Mouse (Mus musculus) erythroid progenitor cell, adult 5-6 weeks (primary cell): Measurements from ENCODE around the gene Casp8ap2. TPM values are rescaled to one million over a fixed set of nuclear protein-coding genes. Genes with fewer than 3 reads are reported as not detected.

Experiments used
- ATAC-seq: replicated peaks from 2 replicates; pipeline ENCODE4 v1.8.0; 2016; ENCODE audit warnings: moderate number of reproducible peaks, mild to moderate bottlenecking, moderate TSS enrichment, inconsistent platforms; ENCODE audit not compliant: poor library complexity, low FRiP score, severe bottlenecking
- total RNA-seq, 2 experiments: library from RNA; stranded (forward) in 1 of 2; stranded (reverse) in 1 of 2; fragments of 150-400 nt in 1 of 2; fragments of 186-747, 209-891 nt in 1 of 2; gene quantifications; 2 replicates each; pipeline versions ENCODE4 v1.2.3 to v1.2.4; 2015 to 2017; ENCODE audit warnings: low replicate concordance in 2 of 2

Casp8ap2 gene
- 50.3 and 51.9 TPM in 2 replicates for total RNA-seq (2015; ENCODE audit: low replicate concordance)
- 34.3 and 62.1 TPM in 2 replicates for total RNA-seq (2017; ENCODE audit: low replicate concordance)

DNA sequence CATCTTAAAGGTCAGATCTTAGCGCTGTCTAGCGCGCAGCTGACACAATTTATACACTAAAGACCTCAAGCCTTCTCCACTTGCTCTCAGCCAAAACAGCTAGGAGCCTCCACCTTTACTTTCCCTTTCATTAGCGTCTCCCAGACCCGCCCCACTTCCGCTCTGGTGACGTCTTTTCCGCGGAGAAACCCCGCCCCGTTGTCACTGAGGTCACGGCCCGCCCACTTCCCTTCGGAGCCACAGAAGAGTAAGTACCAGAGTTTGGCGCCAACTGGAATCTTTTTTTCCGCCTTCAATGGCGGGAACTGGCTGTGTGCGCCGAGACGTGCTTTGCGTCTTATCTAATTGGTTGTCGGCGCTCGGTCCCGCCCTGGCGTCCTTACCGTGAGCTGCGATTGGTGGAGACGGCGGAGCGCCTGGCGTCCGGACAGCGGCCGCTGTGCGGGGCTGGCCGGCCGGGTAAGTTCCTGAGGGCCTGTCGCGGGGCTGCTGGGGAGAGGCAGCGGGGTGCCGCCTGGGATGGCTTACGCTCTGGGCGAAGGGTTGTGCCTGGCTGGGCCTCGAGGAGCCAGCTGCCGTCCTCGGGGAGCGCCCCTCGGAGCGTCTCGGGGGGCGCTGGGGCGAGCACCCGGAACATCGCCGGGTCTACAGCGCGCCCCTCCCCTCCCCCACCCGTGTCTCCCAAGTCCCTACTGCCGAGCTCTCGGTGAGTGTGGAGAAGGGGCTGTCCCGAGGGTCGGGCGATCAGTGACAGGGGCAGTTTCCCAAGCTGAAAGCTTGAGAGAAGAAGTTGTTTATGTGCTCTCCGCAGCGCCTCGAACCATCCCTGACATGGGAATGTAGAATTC is at the start of gene Casp8ap2:
Gene Casp8ap2 (plus strand): TSS at position 418 of the 848 bp plus-strand sequence.
- peak; percentile 99 for ATAC-seq

DNA sequence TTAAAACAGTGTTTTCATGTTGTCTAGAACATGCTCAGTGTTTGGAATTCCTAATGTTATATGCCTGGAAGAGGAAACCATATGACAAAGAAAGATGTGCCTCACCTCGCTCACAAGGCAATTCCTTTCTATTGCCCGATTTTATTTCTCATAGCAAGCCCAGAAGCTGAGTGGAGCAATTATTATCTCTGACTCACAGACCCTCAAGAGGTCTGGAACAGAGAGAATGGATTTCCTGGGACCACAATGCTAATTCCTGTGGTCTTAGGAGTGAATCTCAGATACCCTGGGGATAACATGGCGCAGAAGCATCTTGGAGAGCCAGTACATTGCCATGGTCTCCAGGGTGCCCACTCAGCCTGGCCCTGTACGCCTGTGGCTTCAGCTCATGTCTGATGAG is 46.2 kb upstream of the Casp8ap2 start:
- no peak for ATAC-seq

- no peak for ATAC-seq
Measured at GRCm38 (mm10) chr4:32569995-32570938, 45.0 kb upstream of the Casp8ap2 start.

DNA sequence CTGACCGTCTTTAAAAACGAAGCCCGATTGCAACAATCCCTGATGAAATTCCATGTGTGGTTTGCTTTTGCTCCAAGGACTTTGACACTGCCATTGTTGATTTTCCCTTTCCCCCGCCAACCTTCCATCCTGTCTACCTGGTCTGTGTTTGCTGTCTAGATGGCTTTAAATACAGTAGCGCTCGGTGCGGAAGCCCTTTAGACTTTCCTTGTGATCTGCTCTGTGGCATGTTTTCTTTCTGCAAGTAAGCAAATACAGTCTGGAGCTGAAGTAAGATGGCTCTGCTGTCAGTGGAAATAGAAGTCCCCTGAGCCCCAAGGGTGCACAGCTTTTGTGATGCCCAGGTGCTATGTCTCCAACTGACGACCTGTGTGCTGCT is 44.3 kb upstream of the Casp8ap2 start:
- no peak for ATAC-seq

GRCm38 (mm10) chr4:32571441-32571840 is 43.8 kb upstream of the Casp8ap2 start:
- ATAC-seq, result no peak

DNA sequence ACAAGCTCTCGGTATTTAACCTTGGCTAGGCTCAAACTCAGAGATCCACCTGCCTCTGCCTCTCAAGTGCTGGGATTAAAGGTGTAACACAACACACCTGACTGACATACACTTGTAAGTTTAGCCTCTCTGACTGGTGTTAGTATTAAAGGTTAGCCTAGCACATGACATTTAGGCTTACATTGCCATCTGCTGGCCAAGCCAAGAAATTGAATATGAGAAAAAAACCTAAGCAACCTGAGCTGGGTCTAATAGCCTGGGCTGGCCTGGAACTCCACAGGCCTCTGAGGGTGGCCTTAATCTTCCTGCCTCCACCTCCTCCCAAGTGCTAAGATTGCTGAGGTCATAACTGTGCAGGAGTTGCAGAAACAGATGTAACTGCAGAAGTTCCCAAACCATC is 43.1 kb upstream of the Casp8ap2 start:
- no peak for ATAC-seq

GRCm38 (mm10) chr4:32573586-32573985 is 41.7 kb upstream of the Casp8ap2 start:
- ATAC-seq, result no peak

DNA sequence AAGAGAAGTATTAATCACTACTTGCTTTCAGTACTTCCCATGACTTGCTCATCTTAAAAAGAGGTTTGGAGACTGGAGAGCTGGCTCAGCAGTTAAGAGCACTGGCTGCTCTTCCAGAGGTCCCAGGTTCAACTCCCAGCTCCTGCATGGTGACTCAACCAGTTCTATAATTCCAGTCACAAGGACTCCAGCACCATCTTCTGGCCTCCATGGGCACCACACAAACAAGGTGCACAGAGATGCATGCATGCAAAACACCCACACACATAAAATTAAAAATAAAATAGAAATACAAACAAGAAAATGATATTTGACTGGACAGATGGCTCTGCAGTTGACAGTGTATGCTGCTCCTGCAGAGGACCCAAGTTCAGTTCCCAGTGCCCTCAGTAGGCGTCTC is 40.6 kb upstream of the Casp8ap2 start:
- ATAC-seq, result no peak

DNA sequence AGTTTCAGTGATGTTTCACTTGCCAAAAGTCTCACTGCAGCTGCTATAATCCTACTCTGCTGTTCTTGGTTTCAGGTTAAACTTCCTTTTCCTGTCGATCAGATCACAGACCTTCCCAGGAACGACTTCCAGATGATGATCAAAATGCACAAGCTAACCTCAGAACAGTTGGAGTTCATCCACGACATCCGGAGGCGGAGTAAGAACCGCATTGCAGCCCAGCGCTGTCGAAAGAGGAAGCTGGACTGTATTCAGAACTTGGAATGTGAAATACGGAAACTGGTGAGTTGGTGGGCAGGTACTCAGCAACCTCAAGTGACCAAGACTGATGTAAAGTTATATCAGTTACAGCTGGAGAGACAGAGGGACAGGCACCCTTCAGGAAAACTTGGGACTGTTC is 40.1 kb upstream of the Casp8ap2 start:
- ATAC-seq, result no peak

DNA sequence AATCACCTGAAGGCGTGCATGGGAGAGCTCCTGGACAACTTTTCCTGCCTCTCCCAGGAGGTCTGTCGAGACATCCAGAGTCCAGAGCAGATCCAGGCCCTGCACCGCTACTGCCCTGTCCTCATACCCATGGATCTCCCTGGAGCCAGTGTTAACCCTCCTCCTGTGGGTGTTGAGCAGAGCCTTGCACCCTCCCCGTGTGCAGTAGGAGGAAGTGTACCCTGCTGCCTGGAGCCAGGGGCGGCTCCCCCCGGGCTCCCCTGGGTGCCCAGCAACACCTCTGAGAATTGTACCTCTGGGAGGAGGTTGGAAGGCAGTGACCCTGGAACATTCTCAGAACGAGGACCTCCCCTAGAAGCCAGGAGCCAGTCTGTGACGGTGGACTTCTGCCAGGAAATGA is 35.4 kb upstream of the Casp8ap2 start:
- no peak for ATAC-seq

DNA sequence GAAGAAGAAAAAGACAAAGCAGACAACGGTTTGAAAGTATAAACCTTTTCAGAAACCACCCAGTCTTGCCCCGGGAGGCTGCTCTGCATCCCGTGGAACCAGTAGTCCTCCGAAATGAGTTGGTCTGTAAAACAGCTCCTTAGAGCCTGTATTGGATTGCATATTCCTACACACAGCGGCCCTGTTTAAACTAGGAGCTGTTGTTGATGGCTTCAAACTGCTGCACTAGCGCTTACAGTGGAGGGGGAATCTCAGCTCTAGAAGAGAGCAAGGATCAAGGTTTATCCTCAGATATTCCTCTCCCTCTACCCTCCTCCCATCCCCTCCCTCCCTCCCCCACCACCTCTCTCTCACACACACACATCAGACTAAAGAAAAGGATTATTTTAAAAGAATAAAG is 31.1 kb upstream of the Casp8ap2 start:
- no peak for ATAC-seq

- ATAC-seq, result no peak; the same call in 1 of the 2 replicates
Measured at GRCm38 (mm10) chr4:32586596-32586995, 28.7 kb upstream of the Casp8ap2 start.

DNA sequence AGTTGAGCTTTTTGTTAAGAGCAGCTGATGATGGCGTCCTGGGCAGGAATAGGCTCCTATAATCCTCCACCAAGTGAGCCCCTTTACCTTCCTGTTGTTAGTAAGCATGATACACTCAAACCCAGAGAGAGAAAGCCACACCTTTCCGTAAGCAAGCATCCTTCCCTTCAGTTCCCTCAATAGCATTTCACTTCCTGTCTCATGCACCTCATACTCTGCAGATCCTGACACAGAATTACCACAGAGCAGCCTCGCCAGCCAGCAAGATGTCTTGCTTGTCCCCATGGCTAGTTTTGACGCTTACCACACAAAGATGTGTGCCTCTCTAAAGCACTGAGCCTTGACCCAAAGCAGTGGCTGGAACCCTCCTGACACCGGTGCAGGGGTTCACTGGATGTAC is 27.7 kb upstream of the Casp8ap2 start:
- no peak for ATAC-seq

- ATAC-seq, result no peak
Measured at GRCm38 (mm10) chr4:32588237-32588636, 27.0 kb upstream of the Casp8ap2 start.

DNA sequence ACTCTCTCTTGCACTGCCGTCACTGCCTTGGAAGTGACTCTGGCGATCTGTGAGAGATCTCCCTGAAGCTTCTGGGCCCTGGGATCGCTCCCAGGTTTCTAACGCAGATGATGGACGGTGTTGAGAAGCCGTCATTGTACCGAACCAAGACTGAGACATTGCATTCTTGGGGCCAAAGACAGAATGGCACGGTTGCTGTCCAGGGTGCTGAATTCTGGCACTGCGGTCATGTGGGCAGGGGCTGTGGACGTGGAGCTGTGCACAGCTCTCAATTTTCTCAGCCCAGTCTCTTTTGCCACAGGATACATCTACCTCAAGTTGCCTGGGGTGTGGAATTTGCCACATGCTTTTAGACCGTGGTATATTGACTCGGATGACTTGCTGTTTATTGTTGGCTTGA is 14.1 kb upstream of the Casp8ap2 start:
- no peak for ATAC-seq

DNA sequence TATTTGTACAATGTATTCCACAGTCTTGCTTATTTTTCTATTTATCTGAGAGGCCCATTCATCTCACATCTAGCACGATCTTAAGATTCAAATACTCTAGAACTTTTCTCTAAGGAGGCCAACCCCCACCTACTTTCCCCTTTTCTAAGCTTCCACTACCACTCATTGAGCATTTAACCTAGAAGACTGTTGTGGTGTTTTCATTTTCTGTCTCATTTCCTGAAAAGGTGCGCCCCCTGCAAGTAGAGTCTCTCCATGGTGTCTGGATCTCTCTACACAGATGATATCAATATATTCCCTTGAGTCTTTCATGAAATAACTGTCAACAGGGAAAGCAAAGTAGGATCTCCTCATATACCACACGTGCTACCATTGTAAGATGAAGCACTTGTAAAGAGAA is 12.6 kb upstream of the Casp8ap2 start, which contains the start of gene Gja10:
Gene Gja10 (minus strand): TSS at position 101 of the 400 bp plus-strand sequence.
- ATAC-seq, result no peak

DNA sequence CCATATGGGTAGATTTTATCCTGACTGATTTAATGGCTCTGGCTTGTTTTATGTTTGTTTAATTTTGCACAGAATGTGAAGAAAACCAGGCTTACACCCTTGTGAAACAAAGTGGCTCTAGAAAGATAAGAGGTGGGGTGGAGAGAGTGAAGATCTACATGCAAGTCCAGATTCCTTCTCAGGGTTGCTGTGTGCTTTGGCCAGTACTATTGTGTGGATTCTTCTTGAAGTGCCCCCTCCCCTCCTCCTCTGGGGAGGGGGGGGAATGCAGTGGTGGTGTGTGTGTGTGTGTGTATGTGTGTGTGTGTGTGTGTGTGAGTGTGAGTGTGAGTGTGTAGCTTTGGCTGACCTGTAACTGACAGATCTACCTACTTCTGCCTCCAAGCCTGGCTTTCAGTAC is 6.4 kb downstream of the Casp8ap2 start:
- ATAC-seq, result no peak

DNA sequence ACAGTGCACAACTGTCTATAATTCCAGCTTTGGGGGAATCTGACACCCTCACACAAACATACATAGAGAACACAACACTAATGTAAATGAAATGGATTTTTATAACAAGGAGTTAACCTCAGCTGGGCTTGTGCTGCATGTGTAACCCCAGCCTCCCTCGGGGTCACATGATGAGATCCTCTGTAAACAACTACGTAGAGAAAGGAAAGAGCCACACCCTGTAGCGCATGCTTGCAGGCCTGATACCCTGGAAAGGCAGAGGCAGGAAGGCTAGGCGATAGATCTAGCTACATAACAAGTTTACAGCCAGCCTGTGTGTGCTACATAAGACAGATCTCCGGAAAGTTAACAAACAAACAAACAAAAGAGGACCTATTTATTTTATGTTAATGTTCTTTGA is 36.4 kb downstream of the Casp8ap2 start:
- ATAC-seq, result no peak

- ATAC-seq, result peak; percentile 48; the same call in 1 of the 2 replicates
Measured at GRCm38 (mm10) chr4:32656146-32656904, 41.1 kb downstream of the Casp8ap2 start.
